Mouse (Mus musculus) liver, postnatal 0 days (tissue): ENCODE results near the gene Rnf41. TPM values are rescaled to one million over a fixed set of nuclear protein-coding genes. Genes with fewer than 3 reads are reported as not detected.

Experiments
- ATAC-seq: fragments of 200-750 bp; cut with Nextera tagmentation; 2 replicates; pipeline ENCODE4 v1.8.0; 2017; ENCODE audit warnings: mild to moderate bottlenecking, moderate library complexity
- DNase-seq: peaks from one replicate; pipeline ENCODE4 v3.0.0-alpha.2; 2016
- H3K27ac ChIP-seq: fragments of 300-500 bp; sonication (generic); 2 replicates; pipeline ENCODE4 v1.5.1; 2014; ENCODE audit warnings: antibody characterized with exemption, moderate library complexity, mild to moderate bottlenecking, low read depth
- H3K27me3 ChIP-seq: fragments of 300-500 bp; sonication (generic); 2 replicates; pipeline ENCODE4 v1.6.1; 2014; ENCODE audit warnings: low read length, control low read depth, mixed read lengths; ENCODE audit not compliant: insufficient read depth
- H3K36me3 ChIP-seq: fragments of 300-500 bp; sonication (generic); replicated peaks from 2 replicates; pipeline ENCODE4 v1.6.1; 2014; ENCODE audit warnings: mild to moderate bottlenecking, control low read depth, low read length, moderate library complexity, mixed read lengths; ENCODE audit not compliant: insufficient read depth
- H3K4me1 ChIP-seq: fragments of 300-500 bp; sonication (generic); 2 replicates; pipeline ENCODE4 v1.6.1; 2014; ENCODE audit warnings: antibody characterized with exemption, mild to moderate bottlenecking, control low read depth; ENCODE audit not compliant: insufficient read depth
- H3K4me2 ChIP-seq: fragments of 300-500 bp; sonication (generic); 2 replicates; pipeline ENCODE4 v1.6.1; 2014; ENCODE audit warnings: low read depth, mild to moderate bottlenecking, low read length, moderate library complexity, mixed read lengths
- H3K4me3 ChIP-seq: fragments of 300-500 bp; sonication (generic); 2 replicates; pipeline ENCODE4 v1.5.1; 2014; ENCODE audit warnings: low read depth, low read length
- H3K9ac ChIP-seq: fragments of 300-500 bp; sonication (generic); replicated peaks from 2 replicates; pipeline ENCODE4 v1.6.1; 2014; ENCODE audit warnings: mild to moderate bottlenecking, moderate library complexity
- H3K9me3 ChIP-seq: fragments of 300-500 bp; sonication (generic); 2 replicates; pipeline ENCODE4 v1.6.1; 2016; ENCODE audit warnings: mild to moderate bottlenecking, control low read depth, low read length, mixed read lengths
- CTCF ChIP-seq: sonication (generic); IDR thresholded peaks from 2 replicates; pipeline ENCODE4 v1.5.1; 2016; ENCODE audit warnings: antibody characterized with exemption, low read depth
- EP300 ChIP-seq: IDR thresholded peaks from 2 replicates; pipeline ENCODE4 v1.6.1; 2016; ENCODE audit warnings: antibody characterized with exemption, low read depth, mild to moderate bottlenecking
- WGBS: fragments of 180-500 bp; shearing (Covaris S2); extraction: QIAGEN DNeasy Blood & Tissue Kit; methylation state at CpG from one replicate; pipeline ENCODE4 v1.1.7; 2014; ENCODE audit not compliant: insufficient replicate concordance; 5-methylcytosine and 5-hydroxymethylcytosine counted together
- polyA plus RNA-seq: library from polyadenylated mRNA; unstranded; fragments of >200 nt; fragmentation: Nextera tagmentation; extraction: Ambion mirVana; gene quantifications from 2 replicates; pipeline ENCODE4 v1.2.1, GENCODE M21; 2015

Rnf41 gene
- polyA plus RNA-seq, 1 experiment from 2014 or later, result 7.2 TPM

GRCm38 (mm10) chr10:128438675-128439279 lies 27.3 kb downstream of the Rnf41 start:
- no peak for TF ChIP-seq CTCF
- no peak for TF ChIP-seq EP300
- H3K27ac ChIP-seq, result peak overlapping the region; percentile 45
- no peak overlapping the region for H3K4me3 ChIP-seq
- ATAC-seq (peak; percentile 35), DNase-seq (peak; percentile 29)
- peaks cover 39% of the 10 kb centered on the region for H3K36me3 ChIP-seq
- WGBS, result 53% methylated on average over 10 of the region's 10 CpGs
- no peak overlapping the region for H3K4me2 ChIP-seq
- no peaks in the 10 kb centered on the region for H3K9me3 ChIP-seq
- no peaks in the 10 kb centered on the region for H3K27me3 ChIP-seq
- no peak overlapping the region for H3K9ac ChIP-seq
- H3K4me1 ChIP-seq, result peaks cover 5% of the 10 kb centered on the region; the same call in 1 of the 2 replicates

GRCm38 (mm10) chr10:128440407-128440806 lies 28.9 kb downstream of the Rnf41 start:
- TF ChIP-seq EP300 (no peak), CTCF (peak; percentile 73)
- H3K9me3 ChIP-seq, result no peaks in the 10 kb centered on the region
- no peak overlapping the region for H3K4me2 ChIP-seq
- ATAC-seq (no peak), DNase-seq (peak; percentile 27)
- 64% methylated on average over 10 of the region's 10 CpGs for WGBS
- H3K36me3 ChIP-seq, result peaks cover 38% of the 10 kb centered on the region
- peaks cover 5% of the 10 kb centered on the region; the same call in 1 of the 2 replicates for H3K4me1 ChIP-seq
- no peaks in the 10 kb centered on the region for H3K27me3 ChIP-seq
- no peak overlapping the region for H3K9ac ChIP-seq
- no peak overlapping the region for H3K4me3 ChIP-seq
- H3K27ac ChIP-seq, result no peak overlapping the region

- Histone ChIP-seq H3K27me3 (no peaks in the 10 kb centered on the region), H3K9ac (no peak overlapping the region), H3K4me1 (peaks cover 5% of the 10 kb centered on the region; the same call in 1 of the 2 replicates), H3K4me2 (no peak overlapping the region), H3K4me3 (no peak overlapping the region), H3K9me3 (no peaks in the 10 kb centered on the region), H3K36me3 (peaks cover 29% of the 10 kb centered on the region), H3K27ac (no peak overlapping the region)
- ATAC-seq, result no peak
- 87% methylated on average over 10 of the region's 10 CpGs for WGBS
- TF ChIP-seq EP300, result no peak
- no peak for TF ChIP-seq CTCF
- no peak for DNase-seq
These were observed 30.1 kb downstream of the Rnf41 start for GRCm38 (mm10) chr10:128441324-128442119.

GRCm38 (mm10) chr10:128442718-128443117 lies 31.3 kb downstream of the Rnf41 start:
- peaks cover 5% of the 10 kb centered on the region; the same call in 1 of the 2 replicates for H3K4me1 ChIP-seq
- no peak overlapping the region for H3K4me3 ChIP-seq
- H3K9ac ChIP-seq, result no peak overlapping the region
- 85% methylated on average over 1 of the region's 1 CpGs for WGBS
- H3K4me2 ChIP-seq, result no peak overlapping the region
- H3K27me3 ChIP-seq, result no peaks in the 10 kb centered on the region
- DNase-seq (no peak), ATAC-seq (no peak)
- no peak for TF ChIP-seq EP300
- no peak for TF ChIP-seq CTCF
- no peak overlapping the region for H3K27ac ChIP-seq
- H3K9me3 ChIP-seq, result no peaks in the 10 kb centered on the region
- H3K36me3 ChIP-seq, result peaks cover 21% of the 10 kb centered on the region

GRCm38 (mm10) chr10:128444354-128444753 lies 32.9 kb downstream of the Rnf41 start:
- DNase-seq, result no peak
- no peaks in the 10 kb centered on the region for H3K27me3 ChIP-seq
- H3K36me3 ChIP-seq, result peaks cover 11% of the 10 kb centered on the region
- no peak for ATAC-seq
- no peak overlapping the region for H3K4me3 ChIP-seq
- no peak overlapping the region for H3K9ac ChIP-seq
- TF ChIP-seq CTCF (no peak), EP300 (no peak)
- H3K27ac ChIP-seq, result no peak overlapping the region
- peaks cover 4% of the 10 kb centered on the region; the same call in 1 of the 2 replicates for H3K4me1 ChIP-seq
- H3K9me3 ChIP-seq, result no peaks in the 10 kb centered on the region
- H3K4me2 ChIP-seq, result no peak overlapping the region
- WGBS, result 51% methylated on average over 6 of the region's 6 CpGs

- DNase-seq, result no peak
These were observed 34.0 kb downstream of the Rnf41 start for GRCm38 (mm10) chr10:128445407-128445806.

More at GRCm38 (mm10) chr10:128445407-128445806, 34.0 kb downstream of the Rnf41 start:
- no peak for TF ChIP-seq EP300
- TF ChIP-seq CTCF, result no peak
- Histone ChIP-seq H3K27me3 (no peaks in the 10 kb centered on the region), H3K27ac (no peak overlapping the region), H3K4me1 (no peaks in the 10 kb centered on the region), H3K4me2 (no peak overlapping the region), H3K4me3 (no peak overlapping the region), H3K9me3 (no peaks in the 10 kb centered on the region), H3K9ac (no peak overlapping the region), H3K36me3 (peaks cover 6% of the 10 kb centered on the region)
- WGBS, result 34% methylated on average over 4 of the region's 4 CpGs
- ATAC-seq, result no peak
